Mouse (Mus musculus): ENCODE measurements around the gene Zhx3.

DNA sequence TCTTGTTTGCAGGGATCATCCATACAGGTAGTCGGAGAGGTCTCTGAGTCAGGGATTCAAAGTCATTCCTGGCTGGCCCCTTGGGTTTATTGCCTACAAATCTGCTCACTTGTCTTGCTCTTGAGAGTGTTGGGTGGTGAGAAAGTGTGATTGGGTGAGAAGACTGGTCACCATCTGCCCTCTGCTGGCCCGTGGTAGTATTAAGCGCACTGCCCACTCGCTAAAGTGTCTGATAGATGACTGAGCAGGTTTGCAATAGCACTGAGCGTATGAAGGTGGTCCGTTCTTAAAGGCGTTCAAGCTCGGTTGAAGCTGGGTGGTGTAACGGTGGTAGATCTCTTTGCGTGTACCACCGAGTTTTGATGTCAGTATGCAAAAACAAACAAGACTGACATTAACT is 14.5 kb upstream of the Zhx3 start:
- TF ChIP-seq CTCF (IDR thresholded peaks at IDR 0.05; ENCODE audit: control insufficient read depth, insufficient read depth, insufficient read length) (peak; percentile 85), MAX (IDR thresholded peaks at IDR 0.05) (no peak), CEBPB (IDR thresholded peaks at IDR 0.05; ENCODE audit: low read depth) (no peak), USF1 (IDR thresholded peaks at IDR 0.05; ENCODE audit: low read depth) (no peak), MYOD1 (IDR thresholded peaks at IDR 0.05; ENCODE audit: control insufficient read depth, insufficient read length, low read depth) (no peak), MYOG (IDR thresholded peaks at IDR 0.05; ENCODE audit: control insufficient read depth, extremely low read depth, insufficient read length) (no peak)

Data from C2C12 (cell line).